Mouse (Mus musculus) thymus, postnatal 14 days (tissue): Measurements from ENCODE around the gene Gpha2.
A peak's percentile ranks its signal among the peaks of the same experiment; 100 is the strongest.

Source experiments
- DNase-seq: peaks from one replicate; pipeline ENCODE4 v3.0.0; 2021

The Gpha2 gene

DNA sequence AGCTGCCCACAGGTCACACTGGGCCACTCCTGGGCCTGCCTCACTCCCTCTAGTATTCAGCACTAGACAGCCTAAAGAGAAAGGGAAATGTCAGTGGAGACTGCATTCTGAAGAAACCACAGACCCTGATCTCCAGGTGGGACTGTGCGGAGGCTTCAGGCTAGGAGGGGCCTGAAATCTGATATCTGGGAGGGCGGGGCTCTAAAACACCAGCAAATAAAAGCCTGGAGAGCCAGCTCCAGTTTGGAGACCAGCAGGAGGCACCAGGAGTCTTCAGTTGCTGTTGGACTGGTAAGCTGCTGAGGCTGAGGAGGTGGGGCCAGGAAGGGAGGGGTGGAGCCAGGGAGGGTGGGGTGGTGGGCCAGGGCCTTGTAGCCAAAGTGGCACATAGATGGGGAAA lies at the start of gene Gpha2:
Gpha2 (plus strand) TSS at position 246 of the 400 bp plus-strand sequence.
- no peak for DNase-seq

DNA sequence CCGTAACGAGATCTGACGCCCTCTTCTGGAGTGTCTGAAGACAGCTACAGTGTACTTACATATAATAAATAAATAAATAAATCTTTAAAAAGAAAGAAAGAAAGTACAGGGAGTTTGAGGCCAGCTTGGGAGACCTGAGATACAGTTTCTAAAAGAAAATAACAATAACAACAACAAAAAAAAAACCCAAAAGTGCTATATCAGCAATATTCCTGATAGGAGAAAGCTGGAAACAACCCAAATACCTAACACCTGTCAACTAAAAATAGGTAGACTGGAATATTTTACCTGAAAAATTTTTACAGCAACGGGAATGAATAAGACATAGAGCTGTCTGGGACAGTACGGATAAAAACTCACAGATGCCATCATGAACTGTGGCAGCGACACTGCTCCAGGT lies 47.4 kb upstream of the Gpha2 start:
- no peak for DNase-seq

DNA sequence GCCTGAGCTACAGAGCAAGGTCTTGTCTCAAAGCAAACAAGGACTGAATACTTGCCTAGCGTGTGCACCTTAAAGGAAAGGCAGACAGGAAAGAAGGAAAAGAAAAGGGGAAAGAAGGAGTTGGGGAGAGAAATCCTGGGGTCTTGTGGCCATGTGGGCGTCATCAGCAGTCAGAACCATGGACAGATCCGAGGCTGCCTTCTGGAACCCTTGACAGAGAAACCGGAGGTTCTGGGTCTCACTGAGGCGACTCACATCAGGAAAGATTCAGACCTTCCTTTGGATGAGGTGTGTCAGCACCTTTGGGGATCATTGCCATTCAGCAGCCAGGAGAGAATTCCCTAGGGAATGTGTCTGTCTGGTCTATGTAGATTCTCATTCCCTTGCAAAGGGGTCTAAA lies 44.6 kb upstream of the Gpha2 start:
- DNase-seq = peak; percentile 16

DNA sequence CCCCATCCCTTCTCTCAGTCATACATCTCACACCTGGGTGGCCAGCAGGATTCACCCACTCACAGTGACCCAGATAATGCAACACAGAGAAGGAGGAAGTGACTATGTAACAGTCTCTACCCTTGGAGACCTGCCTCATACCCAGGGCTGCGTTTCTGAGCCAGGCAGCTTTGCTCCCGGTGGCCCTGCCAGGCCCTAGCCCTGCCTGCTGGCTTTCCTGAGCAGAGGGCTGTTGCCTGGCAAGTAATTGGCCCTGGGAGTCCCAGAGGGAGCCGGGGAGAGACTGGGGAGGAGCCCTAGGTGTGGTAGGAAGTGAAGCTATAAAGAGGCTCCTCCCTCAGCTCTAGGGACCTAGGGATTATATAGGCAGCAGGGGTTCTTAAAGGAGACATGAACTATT lies 43.6 kb upstream of the Gpha2 start:
- DNase-seq = peak; percentile 4

DNA sequence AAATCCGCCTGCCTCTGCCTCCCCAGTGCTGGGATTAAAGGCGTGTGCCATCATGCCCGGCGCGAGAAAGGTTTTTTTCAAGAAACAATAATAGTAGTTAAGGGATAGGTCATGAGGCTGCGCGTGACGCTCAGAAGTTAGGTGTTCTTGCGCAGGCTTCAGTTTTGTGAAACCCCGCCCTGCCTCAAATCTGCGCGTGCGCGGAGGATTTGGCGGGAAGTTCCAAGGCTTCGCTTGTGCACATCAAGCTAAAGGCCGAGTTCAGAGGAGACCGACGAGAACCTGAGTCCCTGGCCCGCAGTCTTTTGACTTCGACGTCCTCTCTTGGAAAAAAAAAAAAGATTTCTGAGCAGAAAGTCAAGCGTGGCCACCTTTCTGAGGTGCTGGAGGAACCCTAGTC lies 42.0 kb upstream of the Gpha2 start, which contains the start of gene Majin:
Majin (plus strand) TSS at position 258 of the 400 bp plus-strand sequence.
- no peak for DNase-seq

DNA sequence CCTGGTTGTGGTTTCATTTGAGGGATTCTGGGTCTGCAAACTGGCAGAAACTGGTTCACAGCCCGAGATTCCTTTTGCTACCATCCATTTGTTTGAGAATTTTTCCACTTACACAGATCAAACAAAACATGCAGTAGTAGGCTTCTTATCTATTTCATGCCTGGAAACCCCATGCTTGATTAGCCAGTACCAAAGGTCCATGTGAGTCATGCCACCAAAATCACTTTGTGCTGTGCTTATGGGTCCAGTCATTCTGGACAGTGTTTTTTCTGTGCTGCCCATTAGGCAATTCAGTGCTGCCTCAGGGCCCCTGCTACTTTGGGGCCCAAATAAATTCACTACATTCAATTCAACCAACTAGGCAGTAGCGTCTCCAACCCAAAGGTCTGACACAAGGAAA lies 21.9 kb upstream of the Gpha2 start:
- DNase-seq = no peak

DNA sequence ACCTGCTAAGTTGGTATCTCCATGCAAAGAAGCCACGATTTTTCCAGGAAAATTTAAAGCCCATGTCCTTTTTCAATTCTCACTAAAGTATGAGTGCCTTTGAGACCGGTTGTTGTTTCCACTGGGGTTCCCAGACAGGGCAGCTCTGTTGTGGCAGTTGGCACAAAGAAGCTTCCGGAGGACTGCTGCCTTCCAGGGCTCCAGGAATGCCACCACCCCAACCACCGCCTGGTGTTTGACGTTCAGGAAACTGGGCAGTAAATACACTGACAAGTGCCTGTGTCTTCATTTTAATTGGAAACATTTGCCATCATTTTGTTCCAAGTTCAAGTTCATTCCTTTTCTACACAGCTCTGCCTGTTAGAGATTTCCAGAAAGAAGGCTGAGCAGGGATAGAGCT lies 19.5 kb upstream of the Gpha2 start:
- no peak for DNase-seq

DNA sequence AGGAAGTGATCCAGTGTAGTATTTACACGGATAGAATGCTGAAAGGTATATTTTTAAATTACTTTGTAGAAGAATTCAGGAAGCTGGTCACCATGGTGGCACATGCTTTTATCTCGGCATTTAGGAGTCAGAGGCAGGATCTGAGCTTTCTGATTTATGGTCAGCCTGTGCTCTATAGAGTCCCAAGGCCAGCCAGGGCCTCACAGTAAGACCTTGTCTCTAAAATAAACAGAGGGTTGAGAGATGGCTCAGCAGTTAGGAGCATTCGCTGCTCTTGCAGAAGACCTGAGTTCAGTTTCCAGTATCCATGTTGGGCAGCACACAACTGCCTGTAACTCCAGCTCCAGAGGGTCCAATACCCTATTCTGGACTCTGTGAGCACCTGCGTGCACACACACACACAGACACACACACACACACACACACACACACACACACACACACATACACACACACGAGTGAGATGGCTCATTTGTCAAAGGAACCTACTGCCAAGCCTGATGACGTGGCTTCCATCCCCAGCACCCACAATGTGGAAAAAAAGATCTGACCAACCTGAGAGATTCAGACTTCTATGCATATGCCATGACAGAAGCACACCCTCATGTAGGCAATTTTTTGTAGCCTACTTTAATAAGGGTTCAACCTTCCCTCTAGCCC lies 10.0 kb upstream of the Gpha2 start:
- DNase-seq = no peak

DNA sequence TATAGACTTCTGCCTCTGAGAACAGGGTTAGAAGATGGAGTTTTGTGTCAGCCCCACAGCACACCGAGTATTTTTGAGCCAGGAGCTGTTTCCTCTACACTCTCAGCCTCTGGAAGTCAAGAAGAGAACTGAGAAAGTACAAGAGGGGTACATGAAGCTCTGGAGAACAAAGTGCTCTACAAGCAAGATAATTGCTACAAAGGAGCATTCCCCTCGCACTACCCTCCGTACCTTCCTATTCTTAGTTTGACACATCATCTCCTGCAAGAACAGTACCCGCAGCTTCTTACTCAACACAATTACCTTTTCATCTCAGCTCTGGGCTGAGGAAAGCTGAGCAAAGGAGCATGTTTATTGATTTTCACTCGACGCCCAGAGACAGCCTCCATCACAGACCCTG lies 7.6 kb upstream of the Gpha2 start:
- no peak for DNase-seq

DNA sequence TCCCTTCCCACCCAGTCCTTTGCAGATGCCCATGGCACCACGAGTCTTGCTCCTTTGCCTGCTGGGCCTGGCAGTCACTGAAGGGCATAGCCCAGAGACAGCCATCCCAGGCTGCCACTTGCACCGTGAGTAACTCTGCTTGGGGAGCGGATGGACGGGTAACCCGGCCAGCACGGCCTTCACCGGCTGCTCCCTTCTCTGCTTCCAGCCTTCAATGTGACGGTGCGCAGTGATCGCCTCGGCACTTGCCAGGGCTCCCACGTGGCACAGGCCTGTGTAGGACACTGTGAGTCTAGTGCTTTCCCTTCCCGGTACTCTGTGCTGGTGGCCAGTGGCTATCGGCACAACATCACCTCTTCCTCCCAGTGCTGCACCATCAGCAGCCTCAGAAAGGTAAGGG lies 583 bp downstream of the Gpha2 start:
- no peak for DNase-seq

DNA sequence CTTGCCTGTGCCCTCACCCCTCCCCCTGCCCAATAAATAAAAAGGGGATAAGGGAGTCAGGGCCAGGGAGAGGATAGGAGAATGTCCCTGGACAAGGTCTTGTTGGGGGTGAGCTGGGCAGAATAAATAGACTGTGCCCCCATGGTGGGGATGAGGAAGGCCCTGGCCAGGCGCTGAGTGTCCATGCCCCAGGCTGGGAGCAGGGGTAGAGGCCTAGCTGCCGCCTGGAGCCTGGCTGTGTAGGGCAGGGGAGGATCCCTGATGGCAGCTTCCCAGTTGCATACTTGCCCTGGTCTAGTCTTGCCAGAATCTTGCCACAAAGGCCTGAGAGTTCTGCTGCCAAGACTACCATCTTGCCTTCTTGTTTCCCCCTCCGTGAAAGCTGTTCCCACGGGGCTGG lies 1.7 kb downstream of the Gpha2 start:
- DNase-seq = no peak

DNA sequence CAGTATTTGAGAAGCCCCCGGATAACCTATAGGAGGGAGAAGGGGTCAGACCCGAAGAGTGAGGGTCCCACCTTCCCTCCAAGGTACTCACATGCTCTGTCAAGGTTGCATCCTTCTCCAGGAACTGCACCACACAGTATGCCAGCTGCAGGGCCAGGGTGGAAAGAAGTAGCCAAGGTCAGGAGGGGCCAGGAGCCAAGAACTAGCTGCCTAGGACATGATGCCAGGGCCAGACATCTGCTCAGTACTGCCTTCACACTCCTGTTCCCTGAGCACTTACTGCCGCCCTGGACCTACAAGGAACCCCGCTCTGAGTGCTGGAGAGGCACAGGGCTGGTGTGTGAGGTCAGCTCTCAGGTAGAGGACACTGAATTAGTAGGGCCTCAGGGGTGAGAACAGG lies 4.2 kb downstream of the Gpha2 start:
- no peak for DNase-seq

DNA sequence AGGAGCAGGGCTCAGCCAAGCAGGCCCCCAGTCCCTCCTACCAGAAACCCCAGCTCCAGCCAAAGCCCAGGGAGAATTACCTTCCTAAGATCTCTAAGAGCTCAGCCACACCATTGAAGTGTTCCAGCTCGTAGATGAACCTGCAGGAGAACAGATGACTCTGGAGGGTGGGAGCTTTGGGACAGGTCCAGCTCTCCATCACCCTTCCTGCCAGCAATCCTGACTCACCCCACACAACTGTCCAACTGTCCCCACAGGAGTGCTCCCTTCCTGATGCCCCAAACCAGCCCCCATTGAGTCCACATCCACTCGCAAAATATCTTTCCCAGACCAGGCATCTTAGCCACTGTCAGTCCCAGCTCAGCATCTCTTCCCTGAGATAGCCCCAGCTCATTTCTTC lies 4.9 kb downstream of the Gpha2 start:
- no peak for DNase-seq

DNA sequence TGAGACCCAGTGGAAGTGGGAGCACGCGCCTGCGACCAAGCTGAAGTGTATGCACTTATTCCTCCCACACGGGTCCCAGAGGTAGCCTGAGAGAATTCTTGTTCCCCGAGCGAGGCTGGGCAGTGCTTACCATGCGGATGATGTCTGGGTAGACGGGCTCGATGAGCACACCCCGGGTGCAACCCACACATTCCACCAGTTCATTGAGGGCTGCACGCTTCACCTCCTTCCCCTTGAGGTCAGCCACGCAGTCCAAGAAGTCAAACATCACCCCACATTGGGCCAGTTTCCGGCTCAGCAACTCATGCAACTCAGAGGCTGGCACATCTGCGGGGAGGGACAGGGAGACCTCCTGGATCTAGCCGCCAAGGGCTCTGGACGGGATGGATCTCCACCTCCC lies 7.5 kb downstream of the Gpha2 start:
- DNase-seq = no peak

DNA sequence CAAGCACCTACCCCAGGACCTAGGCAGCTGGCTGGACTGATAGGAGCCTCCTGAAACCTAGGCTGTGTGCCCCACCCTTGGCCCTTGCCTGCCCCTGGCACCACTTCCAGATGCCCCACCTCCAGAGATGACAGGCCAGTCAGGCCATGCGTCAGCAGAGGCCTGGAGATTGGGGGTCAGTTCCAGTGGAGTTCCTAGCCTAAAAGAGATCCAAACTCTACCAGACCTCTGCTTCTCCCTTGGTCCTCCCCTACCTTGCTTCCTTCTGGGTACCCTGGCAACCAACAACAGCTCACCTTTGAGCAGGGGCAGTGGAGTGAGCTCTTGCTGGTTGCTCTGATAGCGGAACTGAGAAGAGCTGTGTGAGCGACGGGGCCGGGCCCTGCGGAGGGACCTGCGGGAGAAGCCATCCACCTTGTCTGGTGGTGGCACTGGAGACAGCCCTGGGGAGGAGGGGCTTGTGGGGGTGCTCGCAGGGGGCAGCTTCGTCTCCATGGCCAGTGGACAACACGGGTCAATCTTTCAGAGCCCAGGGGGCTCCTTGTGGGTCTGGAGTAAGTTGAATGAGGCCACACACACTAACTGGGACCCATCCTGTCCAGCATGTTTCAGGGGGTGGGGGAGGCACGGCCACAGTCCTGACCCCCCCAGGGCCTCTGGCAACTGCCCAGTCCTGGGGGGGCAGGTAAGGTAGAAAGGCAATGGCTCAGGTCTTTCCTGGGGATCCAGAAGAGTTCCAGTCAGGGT lies 8.3 kb downstream of the Gpha2 start:
- DNase-seq = no peak

DNA sequence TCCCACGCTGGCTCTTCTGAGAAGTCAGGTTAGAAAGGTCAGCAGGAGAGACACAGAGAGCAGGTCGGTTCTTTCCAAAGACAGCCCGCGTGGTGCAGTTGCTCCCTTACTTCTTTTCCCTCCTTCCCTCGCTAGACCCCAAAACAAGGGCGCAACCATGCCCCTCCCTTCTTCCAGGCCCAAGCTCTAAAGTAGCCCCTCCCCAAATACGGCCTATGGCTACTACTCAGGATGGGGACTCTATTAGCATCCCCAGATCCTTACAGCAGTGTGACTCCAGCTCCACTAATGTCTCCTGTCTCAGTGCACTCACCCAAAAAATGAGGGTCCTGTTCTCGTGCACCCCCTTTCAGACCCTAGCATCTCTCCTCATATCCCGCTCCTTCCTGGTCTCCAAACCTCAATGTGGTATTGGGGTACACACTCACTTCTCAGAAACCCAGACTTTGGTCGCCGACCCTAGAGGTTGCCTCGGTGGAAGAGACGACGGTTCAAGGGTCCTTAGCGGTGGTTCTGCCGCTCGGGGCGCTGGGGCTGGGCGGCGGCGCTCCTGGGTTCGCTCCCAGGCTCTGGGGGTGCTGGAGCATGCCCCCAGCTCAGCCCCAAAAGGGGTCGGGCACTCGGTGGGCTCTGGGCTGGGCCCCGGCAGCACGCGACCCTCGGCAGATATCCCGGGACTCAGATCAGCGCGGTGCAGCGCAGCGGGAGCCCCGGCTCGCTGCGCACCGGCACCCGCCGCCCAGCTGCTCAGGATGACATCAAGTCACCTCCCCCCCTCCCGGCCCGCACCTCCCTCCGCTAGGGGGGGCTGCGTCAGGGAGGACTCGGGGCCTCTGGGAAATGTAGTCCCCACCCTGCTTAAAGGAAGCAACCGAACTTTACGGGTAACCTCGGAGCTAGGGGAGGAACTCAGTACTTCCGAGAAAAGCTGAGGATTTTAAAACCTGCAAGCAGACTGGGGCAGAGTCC lies 9.2 kb downstream of the Gpha2 start, which contains the start of gene Ppp2r5b:
Ppp2r5b (minus strand) TSS at position 789 of the 969 bp plus-strand sequence.
- peak; percentile 99 for DNase-seq

DNA sequence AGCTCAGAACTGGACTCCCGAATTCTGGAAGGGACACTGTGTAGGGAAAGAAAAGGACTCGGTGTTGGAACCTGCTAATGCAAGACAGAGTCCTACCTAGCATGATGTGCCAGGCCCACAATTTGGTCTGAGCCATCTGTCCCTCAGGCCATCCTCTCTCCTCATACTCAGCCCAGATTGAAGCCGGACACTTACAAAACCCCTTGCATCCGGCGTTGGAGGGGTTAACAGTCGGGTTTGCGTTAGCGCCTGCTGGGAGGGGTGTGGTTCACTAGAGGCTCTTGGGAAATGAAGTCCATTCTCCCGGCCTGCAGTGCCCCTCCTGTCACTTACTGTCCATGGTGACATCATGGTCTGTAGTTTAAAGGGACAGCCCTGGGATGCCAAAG lies 9.9 kb downstream of the Gpha2 start:
- DNase-seq = peak; percentile 91

DNA sequence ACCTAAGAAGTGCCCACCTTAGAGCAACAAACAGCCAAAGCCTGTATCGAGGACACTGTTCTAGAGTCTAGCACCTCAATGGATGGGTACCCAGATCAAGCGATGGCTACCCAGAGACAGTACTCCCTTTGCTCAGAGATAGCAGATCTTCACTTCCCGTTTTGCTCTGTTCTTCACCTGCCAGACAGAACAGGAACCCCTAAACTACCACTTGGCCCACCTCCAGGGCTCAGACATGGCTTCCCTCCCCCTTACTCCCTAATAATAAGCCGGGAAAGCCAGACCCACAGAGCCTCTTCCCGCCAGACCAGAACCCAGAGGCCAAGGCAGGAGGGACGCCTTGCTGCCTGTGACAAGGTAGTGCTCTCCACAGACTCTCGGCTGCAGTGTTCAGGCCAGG lies 10.7 kb downstream of the Gpha2 start:
- no peak for DNase-seq

DNA sequence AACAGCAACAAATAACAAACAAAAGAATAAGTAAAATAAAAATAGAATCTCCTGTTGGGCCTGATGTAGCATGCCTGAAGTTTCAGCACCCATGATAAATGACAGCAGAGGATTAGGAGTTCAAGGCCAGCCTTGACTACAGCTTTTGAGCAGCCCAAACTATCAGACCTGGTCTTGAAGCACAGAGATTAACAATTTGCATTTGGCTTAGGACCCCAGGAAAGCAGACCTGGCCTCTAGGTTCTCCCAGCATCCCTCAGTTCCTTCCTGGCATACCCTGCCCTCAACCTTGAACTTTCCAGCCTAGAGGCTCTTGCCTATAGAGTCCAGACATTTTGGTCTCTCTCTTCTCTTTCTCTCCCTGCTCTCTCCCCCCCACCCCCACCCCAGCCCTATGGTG lies 12.6 kb downstream of the Gpha2 start:
- DNase-seq = no peak

DNA sequence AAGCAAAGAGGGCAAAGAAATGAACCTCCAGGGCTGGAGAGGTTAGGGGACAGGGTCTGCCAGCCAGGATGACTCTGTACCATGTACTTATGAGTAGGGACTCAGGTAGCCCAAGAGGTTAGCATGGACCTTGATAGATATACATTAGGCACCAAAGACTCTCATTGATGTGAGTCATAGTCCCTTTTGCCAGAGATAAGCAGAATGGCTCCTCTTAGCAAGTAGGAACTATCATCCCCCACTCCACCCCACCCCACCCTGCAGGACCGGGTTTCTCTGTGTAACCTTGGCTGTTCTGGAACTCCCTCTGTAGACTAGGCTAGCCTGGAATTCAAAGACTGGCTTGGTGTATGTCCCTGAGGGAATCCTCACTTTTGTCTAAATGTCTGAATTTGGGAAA lies 14.0 kb downstream of the Gpha2 start:
- no peak for DNase-seq

DNA sequence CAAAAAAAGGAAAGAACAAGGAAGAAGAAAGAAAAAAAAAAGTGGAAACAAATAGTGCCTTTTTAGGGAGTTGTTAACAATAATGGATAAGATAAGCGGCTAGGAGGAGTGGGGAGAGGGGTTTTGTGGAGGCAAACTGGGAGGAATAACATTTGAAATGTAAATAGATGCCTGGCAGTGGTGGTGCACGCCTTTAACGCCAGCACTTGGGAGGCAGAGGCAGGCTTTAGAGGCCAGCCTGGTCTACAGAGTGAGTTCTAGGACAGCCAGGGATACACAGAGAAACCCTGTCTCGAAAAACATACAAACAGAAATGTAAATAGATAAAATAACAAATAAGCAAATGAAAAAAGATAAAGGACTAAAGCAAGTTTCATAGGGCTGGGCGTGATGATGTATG lies 14.5 kb downstream of the Gpha2 start:
- DNase-seq = no peak

DNA sequence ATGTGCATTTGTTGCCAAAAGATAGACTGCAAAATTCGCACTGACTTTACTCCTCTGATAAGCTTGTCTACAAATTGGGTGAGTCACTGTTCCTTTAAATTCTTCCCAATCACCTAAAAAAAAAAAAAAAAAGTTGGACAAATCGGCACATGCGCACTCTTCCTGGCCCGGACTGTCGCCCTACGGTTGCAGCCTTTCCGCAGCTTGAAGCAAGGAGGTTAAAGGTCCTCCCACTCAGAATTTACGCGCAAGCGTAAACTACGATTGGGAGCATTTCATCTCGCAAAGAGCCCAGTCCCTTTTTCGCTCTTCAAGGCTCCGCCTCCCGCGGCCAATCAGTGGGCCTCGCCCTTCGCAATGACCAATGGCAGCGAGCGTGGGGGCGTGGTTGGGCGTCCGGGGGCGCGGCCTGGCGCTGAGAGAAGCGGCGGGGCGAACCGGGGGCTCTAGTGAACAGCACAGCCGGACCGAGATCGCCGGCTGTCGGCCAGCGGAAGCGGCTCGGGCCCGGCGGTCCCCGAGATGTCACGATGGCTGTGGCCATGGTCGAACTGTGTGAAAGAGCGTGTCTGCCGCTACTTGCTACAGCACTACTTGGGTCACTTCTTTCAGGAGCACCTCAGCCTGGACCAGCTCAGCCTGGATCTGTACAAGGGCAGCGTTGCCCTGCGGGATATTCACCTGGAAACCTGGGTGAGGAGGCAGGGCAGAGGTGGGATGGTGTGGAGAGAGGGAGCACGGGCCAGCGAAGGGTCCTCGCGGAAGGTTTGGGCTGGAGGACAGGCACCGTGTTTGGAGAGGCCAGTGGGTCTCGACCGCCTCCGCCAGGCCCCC lies 15.3 kb downstream of the Gpha2 start, which contains the start of gene Atg2a:
Atg2a (plus strand) TSS at position 395 of the 834 bp plus-strand sequence.
- DNase-seq = peak; percentile 99
